Mouse (Mus musculus): ENCODE data around the gene Ppp1r18. TPM values are rescaled to one million over a fixed set of nuclear protein-coding genes. Genes with fewer than 3 reads are reported as not detected.

The Ppp1r18 gene
- total and polyA plus RNA-seq, 2 experiments from 2014 or later, result 22.3 to 29.5 TPM

DNA sequence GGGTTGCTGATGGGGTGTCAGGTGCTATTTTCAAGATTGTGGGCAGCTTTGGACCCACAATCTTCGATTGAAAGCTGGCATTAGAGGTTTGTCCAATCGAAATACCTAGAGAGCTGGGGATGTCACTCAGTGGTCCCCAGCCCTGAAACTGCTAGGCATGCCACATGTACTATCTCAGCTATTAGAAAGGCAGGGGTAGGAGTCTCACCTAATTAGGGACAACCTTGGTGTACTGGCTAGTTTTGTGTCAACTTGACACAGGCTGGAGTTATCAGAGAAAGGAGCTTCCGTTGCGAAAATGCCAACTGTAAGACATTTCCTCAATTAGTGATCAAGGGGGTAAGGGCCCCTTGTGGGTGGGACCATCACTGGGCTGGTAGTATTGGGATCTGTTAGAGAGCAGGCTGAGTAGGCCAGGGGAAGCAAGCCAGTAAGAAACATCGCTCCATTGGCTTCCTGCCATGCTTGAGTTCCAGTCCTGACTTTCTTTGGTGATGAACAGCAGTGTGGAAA, 32.1 kb upstream of the Ppp1r18 start:
- DNase-seq (peak; percentile 57), ATAC-seq (no peak)
- H3K27ac ChIP-seq (ENCODE audit: low read depth, low read length), result no peak overlapping the region
- no peak overlapping the region for H3K9ac ChIP-seq
- H3K27me3 ChIP-seq (ENCODE audit: insufficient read depth, low read length), result no peaks in the 10 kb centered on the region
- H3K9me3 ChIP-seq (ENCODE audit: low read length), result no peaks in the 10 kb centered on the region
- peaks cover 54% of the 10 kb centered on the region for H3K36me3 ChIP-seq (ENCODE audit: insufficient read depth)
- peak overlapping the region; percentile 28; the same call in 1 of the 2 replicates for H3K4me2 ChIP-seq (ENCODE audit: low read depth)
- WGBS, result 18% methylated on average over 5 of the region's 5 CpGs
- H3K4me1 ChIP-seq (ENCODE audit: insufficient read depth), result peaks cover 16% of the 10 kb centered on the region; the same call in 1 of the 2 replicates
- TF ChIP-seq CTCF (IDR thresholded peaks at IDR 0.05; ENCODE audit: low read depth), result no peak
- no peak overlapping the region for H3K4me3 ChIP-seq (ENCODE audit: low read depth, low read length)

DNA sequence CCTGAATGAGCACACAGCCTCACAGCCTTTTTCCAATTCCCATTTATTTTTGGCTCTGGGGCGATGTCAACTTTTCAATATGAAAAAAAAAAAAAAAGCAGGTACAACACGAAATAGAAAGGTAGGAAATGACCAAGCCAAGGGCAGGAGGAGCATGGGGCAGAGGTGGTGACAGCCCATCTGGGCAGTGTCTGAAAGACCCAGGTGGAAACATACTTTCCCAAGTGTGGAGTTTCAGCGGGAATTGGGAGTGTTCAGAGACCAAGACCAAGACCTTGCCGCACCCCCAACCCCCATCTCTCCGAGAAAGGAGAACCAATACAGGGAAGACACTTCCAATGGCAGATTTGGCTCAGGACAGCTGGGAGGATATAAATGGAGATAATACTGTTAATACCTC, 31.5 kb upstream of the Ppp1r18 start:
- Histone ChIP-seq H3K9ac (0 out of 2 replicates have a peak overlapping the region, but pooled peaks have one; percentile 7), H3K4me3 (ENCODE audit: low read depth, low read length) (no peak overlapping the region), H3K36me3 (ENCODE audit: insufficient read depth) (peaks cover 54% of the 10 kb centered on the region), H3K27ac (ENCODE audit: low read depth, low read length) (no peak overlapping the region), H3K4me1 (ENCODE audit: insufficient read depth) (peaks cover 16% of the 10 kb centered on the region; the same call in 1 of the 2 replicates), H3K4me2 (ENCODE audit: low read depth) (peak overlapping the region; percentile 28), H3K9me3 (ENCODE audit: low read length) (no peaks in the 10 kb centered on the region), H3K27me3 (ENCODE audit: insufficient read depth, low read length) (no peaks in the 10 kb centered on the region)
- DNase-seq (no peak), ATAC-seq (no peak)
- WGBS, result 54% methylated on average over 5 of the region's 5 CpGs
- TF ChIP-seq CTCF (IDR thresholded peaks at IDR 0.05; ENCODE audit: low read depth), result no peak

DNA sequence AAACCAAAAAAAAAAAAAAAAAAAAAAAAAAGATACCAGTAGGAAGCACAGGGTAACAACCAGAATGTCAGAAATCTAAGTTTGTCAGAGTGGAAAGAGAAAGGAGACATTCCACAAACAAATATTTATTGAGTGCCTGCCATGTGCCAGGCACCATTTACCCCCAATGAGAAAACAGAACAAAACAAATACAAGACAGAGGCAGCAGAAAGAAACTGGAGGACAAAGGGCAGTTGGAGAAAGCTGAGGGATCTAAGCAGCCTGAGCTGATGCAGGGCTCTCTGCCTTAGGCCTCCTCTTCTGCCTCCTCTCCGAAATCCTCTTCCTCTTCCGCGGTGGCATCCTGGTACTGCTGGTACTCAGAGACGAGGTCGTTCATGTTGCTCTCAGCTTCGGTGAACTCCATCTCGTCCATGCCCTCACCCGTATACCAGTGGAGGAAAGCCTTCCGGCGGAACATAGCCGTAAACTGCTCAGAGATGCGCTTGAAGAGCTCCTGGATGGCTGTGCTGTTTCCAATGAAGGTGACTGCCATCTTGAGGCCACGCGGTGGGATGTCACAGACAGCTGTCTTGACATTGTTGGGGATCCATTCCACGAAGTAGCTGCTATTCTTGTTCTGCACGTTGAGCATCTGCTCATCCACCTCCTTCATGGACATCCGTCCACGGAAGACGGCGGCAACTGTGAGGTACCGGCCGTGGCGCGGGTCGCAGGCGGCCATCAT, 30.5 kb upstream of the Ppp1r18 start:
- H3K4me2 ChIP-seq (ENCODE audit: low read depth), result peak overlapping the region; percentile 77
- peaks cover 16% of the 10 kb centered on the region; the same call in 1 of the 2 replicates for H3K4me1 ChIP-seq (ENCODE audit: insufficient read depth)
- 64% methylated on average over 26 of the region's 26 CpGs for WGBS
- H3K27me3 ChIP-seq (ENCODE audit: insufficient read depth, low read length), result no peaks in the 10 kb centered on the region
- peaks cover 54% of the 10 kb centered on the region for H3K36me3 ChIP-seq (ENCODE audit: insufficient read depth)
- TF ChIP-seq CTCF (IDR thresholded peaks at IDR 0.05; ENCODE audit: low read depth), result peak; percentile 29; the same call in 1 of the 2 replicates
- DNase-seq (peak; percentile 51), ATAC-seq (no peak)
- H3K9me3 ChIP-seq (ENCODE audit: low read length), result no peaks in the 10 kb centered on the region
- H3K9ac ChIP-seq, result peak overlapping the region; percentile 22; the same call in 1 of the 2 replicates
- H3K27ac ChIP-seq (ENCODE audit: low read depth, low read length), result no peak overlapping the region; the same call in 1 of the 2 replicates
- H3K4me3 ChIP-seq (ENCODE audit: low read depth, low read length), result peak overlapping the region; percentile 90

DNA sequence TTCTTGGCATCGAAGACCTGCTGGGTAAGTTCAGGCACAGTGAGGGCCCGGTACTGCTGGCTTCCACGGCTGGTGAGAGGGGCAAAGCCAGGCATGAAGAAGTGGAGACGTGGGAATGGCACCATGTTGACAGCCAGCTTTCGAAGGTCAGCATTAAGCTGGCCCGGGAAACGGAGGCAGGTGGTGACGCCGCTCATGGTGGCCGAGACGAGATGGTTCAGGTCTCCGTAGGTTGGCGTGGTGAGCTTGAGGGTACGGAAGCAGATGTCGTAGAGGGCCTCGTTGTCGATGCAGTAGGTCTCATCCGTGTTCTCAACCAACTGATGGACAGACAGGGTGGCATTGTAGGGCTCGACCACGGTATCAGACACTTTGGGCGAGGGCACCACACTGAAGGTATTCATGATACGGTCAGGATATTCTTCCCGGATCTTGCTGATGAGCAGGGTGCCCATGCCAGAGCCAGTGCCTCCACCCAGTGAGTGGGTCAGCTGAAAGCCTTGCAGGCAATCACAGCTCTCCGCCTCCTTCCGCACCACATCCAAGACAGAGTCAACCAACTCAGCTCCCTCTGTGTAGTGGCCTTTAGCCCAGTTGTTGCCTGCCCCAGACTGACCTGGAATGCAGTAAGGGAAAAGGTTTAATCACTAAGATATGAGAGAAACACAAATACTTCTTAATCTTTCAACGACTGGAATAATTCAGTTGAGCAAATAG, 29.8 kb upstream of the Ppp1r18 start:
- H3K4me2 ChIP-seq (ENCODE audit: low read depth), result peak overlapping the region; percentile 77
- WGBS, result 65% methylated on average over 26 of the region's 26 CpGs
- ATAC-seq (no peak), DNase-seq (no peak)
- no peak for TF ChIP-seq CTCF (IDR thresholded peaks at IDR 0.05; ENCODE audit: low read depth)
- peak overlapping the region; percentile 90 for H3K4me3 ChIP-seq (ENCODE audit: low read depth, low read length)
- peaks cover 18% of the 10 kb centered on the region; the same call in 1 of the 2 replicates for H3K4me1 ChIP-seq (ENCODE audit: insufficient read depth)
- peak overlapping the region; percentile 93 for H3K9ac ChIP-seq
- no peak overlapping the region for H3K27ac ChIP-seq (ENCODE audit: low read depth, low read length)
- peaks cover 52% of the 10 kb centered on the region for H3K36me3 ChIP-seq (ENCODE audit: insufficient read depth)
- H3K27me3 ChIP-seq (ENCODE audit: insufficient read depth, low read length), result no peaks in the 10 kb centered on the region
- H3K9me3 ChIP-seq (ENCODE audit: low read length), result no peaks in the 10 kb centered on the region

DNA sequence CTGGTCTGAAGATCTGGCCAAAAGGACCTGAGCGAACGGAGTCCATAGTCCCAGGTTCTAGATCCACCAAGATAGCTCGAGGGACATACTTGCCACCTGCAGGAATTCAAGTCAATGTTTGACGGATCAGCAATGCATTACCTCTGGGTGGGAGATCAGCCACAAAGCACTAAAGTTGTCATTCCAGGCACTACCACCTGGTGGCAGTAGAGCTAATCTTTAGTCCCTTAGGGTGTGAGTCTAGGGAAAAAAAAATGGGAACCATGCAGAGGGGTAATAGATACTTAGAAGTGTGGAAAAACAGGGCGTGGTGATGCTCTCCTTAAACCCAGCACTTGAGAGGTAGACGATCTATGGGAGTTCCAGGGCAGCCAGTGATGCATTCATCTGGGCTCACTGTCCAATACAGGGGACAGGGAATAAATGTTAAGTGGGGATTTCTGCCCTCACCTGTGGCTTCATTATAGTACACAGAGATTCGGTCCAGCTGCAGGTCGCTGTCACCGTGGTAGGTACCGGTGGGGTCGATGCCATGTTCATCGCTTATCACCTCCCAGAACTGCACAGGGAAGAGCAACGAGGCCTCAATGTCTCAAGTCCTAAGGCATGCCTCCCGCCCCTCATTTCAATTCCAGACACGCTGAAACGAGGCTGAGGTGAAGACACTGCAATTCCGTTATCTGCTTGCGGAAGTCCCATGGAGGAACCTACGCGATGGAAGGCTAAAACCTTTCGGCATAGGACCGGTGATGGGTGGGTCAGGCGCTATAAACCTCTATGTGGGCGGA, 29.0 kb upstream of the Ppp1r18 start:
- H3K4me2 ChIP-seq (ENCODE audit: low read depth), result peak overlapping the region; percentile 77
- H3K27ac ChIP-seq (ENCODE audit: low read depth, low read length), result peak overlapping the region; percentile 98
- peak; percentile 96 for DNase-seq
- peaks cover 20% of the 10 kb centered on the region; the same call in 1 of the 2 replicates for H3K4me1 ChIP-seq (ENCODE audit: insufficient read depth)
- peaks cover 44% of the 10 kb centered on the region for H3K36me3 ChIP-seq (ENCODE audit: insufficient read depth)
- H3K4me3 ChIP-seq (ENCODE audit: low read depth, low read length), result peak overlapping the region; percentile 90
- WGBS, result 7% methylated on average over 24 of the region's 24 CpGs
- peak; percentile 6 for ATAC-seq
- H3K27me3 ChIP-seq (ENCODE audit: insufficient read depth, low read length), result no peaks in the 10 kb centered on the region
- peak overlapping the region; percentile 93 for H3K9ac ChIP-seq
- TF ChIP-seq CTCF (IDR thresholded peaks at IDR 0.05; ENCODE audit: low read depth), result peak; percentile 89
- no peaks in the 10 kb centered on the region for H3K9me3 ChIP-seq (ENCODE audit: low read length)

DNA sequence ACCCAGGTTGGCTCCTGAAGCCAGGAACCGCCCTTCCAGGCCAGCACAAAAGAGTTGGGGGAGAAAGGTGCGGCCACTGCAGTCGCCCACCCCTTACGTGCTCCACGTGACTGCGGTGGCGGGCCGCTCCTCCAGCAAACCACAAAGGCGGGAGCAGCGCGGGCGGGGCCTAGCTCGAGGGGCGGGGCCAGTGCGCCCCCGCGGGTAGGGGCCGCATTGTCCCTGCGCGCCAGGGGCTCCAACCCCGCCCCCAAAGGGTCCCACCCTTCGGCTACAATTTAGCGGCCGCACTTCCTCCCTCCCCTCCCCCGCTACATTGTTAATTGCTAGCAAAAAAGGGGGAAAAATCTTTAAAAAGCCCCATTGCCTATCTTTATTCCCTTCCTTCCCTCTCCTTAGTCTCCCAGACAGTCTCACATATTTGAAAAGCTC, 28.4 kb upstream of the Ppp1r18 start:
- ATAC-seq (peak; percentile 30), DNase-seq (peak; percentile 94)
- peak overlapping the region; percentile 98 for H3K27ac ChIP-seq (ENCODE audit: low read depth, low read length)
- peak overlapping the region; percentile 90 for H3K4me3 ChIP-seq (ENCODE audit: low read depth, low read length)
- H3K9ac ChIP-seq, result peak overlapping the region; percentile 93
- WGBS, result under 1% methylated on average over 25 of the region's 25 CpGs
- no peaks in the 10 kb centered on the region for H3K9me3 ChIP-seq (ENCODE audit: low read length)
- no peak for TF ChIP-seq CTCF (IDR thresholded peaks at IDR 0.05; ENCODE audit: low read depth)
- peak overlapping the region; percentile 77 for H3K4me2 ChIP-seq (ENCODE audit: low read depth)
- H3K4me1 ChIP-seq (ENCODE audit: insufficient read depth), result peaks cover 23% of the 10 kb centered on the region; the same call in 1 of the 2 replicates
- no peaks in the 10 kb centered on the region for H3K27me3 ChIP-seq (ENCODE audit: insufficient read depth, low read length)
- H3K36me3 ChIP-seq (ENCODE audit: insufficient read depth), result peaks cover 40% of the 10 kb centered on the region
